Mouse (Mus musculus) frontal cortex, adult (tissue): ENCODE measurements around the gene Pdf.
A peak's percentile ranks its signal among the peaks of the same experiment; 100 is the strongest.
"Not testable (repeated sequence)": the region's sequence is repeated elsewhere in the genome, so short reads cannot be mapped to it uniquely, and the experiment has no call there.

Source experiments
- ATAC-seq: cut with Nextera tagmentation; 2 replicates; pipeline ENCODE4 v1.9.2; 2017; ENCODE audit warnings: mild to moderate bottlenecking, moderate library complexity, mixed read lengths; ENCODE audit not compliant: low TSS enrichment

Pdf gene

GRCm38 (mm10) chr8:107036626-107037025 lies 11.8 kb downstream of the Pdf start:
- no peak for ATAC-seq

- no peak for ATAC-seq
Measured at GRCm38 (mm10) chr8:107035641-107036040, 12.8 kb downstream of the Pdf start.

- not testable (repeated sequence) for ATAC-seq
Measured at GRCm38 (mm10) chr8:107033609-107034008, 14.8 kb downstream of the Pdf start.

- peak; percentile 42 for ATAC-seq
Measured at GRCm38 (mm10) chr8:107031577-107032090, 16.8 kb downstream of the Pdf start.

- peak; percentile 84 for ATAC-seq
Measured at GRCm38 (mm10) chr8:107030650-107031576, 17.5 kb downstream of the Pdf start, which contains the start of gene Vps4a. Vps4a (plus strand) TSS chr8:107031222.

GRCm38 (mm10) chr8:107030058-107030457 lies 18.4 kb downstream of the Pdf start:
- ATAC-seq, result no peak

- ATAC-seq, result no peak
Measured at GRCm38 (mm10) chr8:107029310-107029709, 19.1 kb downstream of the Pdf start.

GRCm38 (mm10) chr8:107023479-107023878 lies 24.9 kb downstream of the Pdf start:
- no peak for ATAC-seq

- ATAC-seq, result no peak
Measured at GRCm38 (mm10) chr8:107014915-107015314, 33.5 kb downstream of the Pdf start.

GRCm38 (mm10) chr8:107012666-107013065 lies 35.7 kb downstream of the Pdf start:
- ATAC-seq, result no peak

- peak; percentile 69 for ATAC-seq
Measured at GRCm38 (mm10) chr8:107007795-107008194, 40.6 kb downstream of the Pdf start.

GRCm38 (mm10) chr8:107002532-107002931 lies 45.9 kb downstream of the Pdf start:
- ATAC-seq, result peak; percentile 97

GRCm38 (mm10) chr8:106999068-106999467 lies 49.3 kb downstream of the Pdf start:
- ATAC-seq, result no peak

- no peak for ATAC-seq
Measured at GRCm38 (mm10) chr8:106997416-106997815, 51.0 kb downstream of the Pdf start.

- ATAC-seq, result not testable (repeated sequence)
Measured at GRCm38 (mm10) chr8:106996339-106996738, 52.1 kb downstream of the Pdf start.
